Mouse (Mus musculus): ENCODE data around the gene Zfp131.

DNA sequence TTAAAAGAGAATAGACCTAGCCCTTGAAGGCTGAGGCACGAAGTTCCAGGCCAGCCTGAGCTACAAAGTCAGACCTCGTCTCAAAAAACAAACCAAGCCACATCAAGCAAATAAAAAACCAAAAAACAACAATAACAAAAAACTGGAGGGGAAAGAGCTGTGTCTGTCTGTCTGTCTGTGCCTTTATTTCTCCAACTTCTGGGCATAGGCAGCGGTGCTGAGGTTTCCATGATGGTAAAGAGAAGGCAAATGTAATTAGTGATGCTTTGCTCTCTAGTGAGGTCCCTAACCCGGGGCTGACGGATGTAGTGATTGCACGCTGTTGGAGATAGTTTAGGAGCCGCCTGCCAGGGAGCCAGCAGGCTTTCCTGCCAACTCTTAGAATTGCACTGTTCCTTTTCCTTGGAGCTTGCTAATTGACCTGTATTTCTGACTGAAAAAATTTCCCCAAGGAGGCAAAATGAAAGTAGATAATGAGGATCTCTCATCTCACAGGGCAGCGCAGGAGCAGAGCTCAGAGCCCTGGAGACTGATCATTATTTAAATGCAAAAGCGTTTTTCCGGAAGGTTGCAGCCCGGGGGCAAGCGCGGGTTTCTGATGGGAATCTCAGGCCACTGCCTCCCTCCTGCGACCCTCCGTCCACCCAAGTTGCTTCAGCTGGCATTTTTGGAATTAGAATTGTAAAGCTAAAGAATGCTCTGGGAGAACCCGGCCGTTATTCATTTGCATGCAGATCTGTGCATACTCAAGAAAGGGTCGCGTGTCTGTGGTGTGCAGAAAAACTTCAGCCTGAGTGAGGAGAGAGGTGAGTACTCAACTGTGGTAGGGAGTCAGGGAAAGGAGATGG is 49.1 kb downstream of the Zfp131 start:
- no peak for TF ChIP-seq CTCF (IDR thresholded peaks at IDR 0.05; ENCODE audit: borderline replicate concordance, control insufficient read depth, extremely low read depth, insufficient read depth, low read length, poor library complexity)
- TF ChIP-seq POLR2A (IDR thresholded peaks at IDR 0.05; ENCODE audit: control insufficient read depth, extremely low read depth, insufficient read depth, low read length, poor library complexity), result no peak
